In genomic region chr2:115948630-115949426, GRCm38 (mm10) we compare ENCODE assay signal across 16 mouse cellular contexts.
DNase-seq lines count a peak whose midpoint lies in the region; ATAC-seq and TF ChIP-seq lines count a peak whose summit lies in the region.
"Had no signal": no experiment of that assay in that cellular context is flagged by ENCODE, and none has a peak within 500 bp of the region (broad histone marks: within the 10 kb centered on the region; RNA-seq: fewer than 3 reads in every experiment).

No protein-coding gene starts in this region.

- no peak for DNase-seq in heart, postnatal 4 days
- no peak for DNase-seq in midbrain, embryonic 11.5 days (ENCODE audit: low spot score, missing footprints)
- DNase-seq in hindbrain, postnatal 0 days (ENCODE audit: low spot score) = no peak
- no peak for DNase-seq in liver
- DNase-seq: adrenal gland, postnatal 14 days; cerebellum, adult 11-12 months; cerebellum, postnatal 25 days; kidney, adult 2 months; lung, adult 18-20 months; right cerebral cortex, postnatal 25 days; thymus, postnatal 25 days had no signal

- no peak overlapping the region for H3K4me3 ChIP-seq in heart, embryonic 14.5 days (ENCODE audit: control insufficient read depth in 1 of 2, insufficient read depth in 1 of 2, low read depth in 1 of 2, low read length in 2 of 2)
- no peak overlapping the region for H3K4me3 ChIP-seq in midbrain, embryonic 12.5 days
- H3K4me3 ChIP-seq in midbrain, embryonic 11.5 days (ENCODE audit: low read depth, low read length) = no peak overlapping the region
- H3K4me3 ChIP-seq in forebrain, embryonic 16.5 days (replicated peaks; ENCODE audit: low read length) = no peak overlapping the region
- H3K4me3 ChIP-seq in hindbrain, postnatal 0 days (ENCODE audit: low read length) = no peak overlapping the region

- no peaks in the 10 kb centered on the region for H3K27me3 ChIP-seq in heart, embryonic 14.5 days (ENCODE audit: control insufficient read depth, insufficient read depth, low read length)
- no peaks in the 10 kb centered on the region for H3K27me3 ChIP-seq in midbrain, embryonic 12.5 days
- H3K27me3 ChIP-seq in midbrain, embryonic 11.5 days (ENCODE audit: control insufficient read depth, insufficient read depth, low read length) = no peaks in the 10 kb centered on the region
- H3K27me3 ChIP-seq in forebrain, embryonic 16.5 days (replicated peaks; ENCODE audit: control insufficient read depth, insufficient read depth, low read length) = no peaks in the 10 kb centered on the region
- no peaks in the 10 kb centered on the region for H3K27me3 ChIP-seq in hindbrain, postnatal 0 days (ENCODE audit: insufficient read depth, low read length)
- H3K27me3 ChIP-seq: Patski had no signal

- peaks cover 17 to 36% of the 10 kb centered on the region in 2 experiments for H3K4me1 ChIP-seq in heart, embryonic 14.5 days (ENCODE audit: control insufficient read depth in 2 of 2, insufficient read depth in 2 of 2, low read length in 2 of 2)
- H3K4me1 ChIP-seq in midbrain, embryonic 12.5 days = no peaks in the 10 kb centered on the region
- H3K4me1 ChIP-seq in midbrain, embryonic 11.5 days (ENCODE audit: control insufficient read depth, insufficient read depth, low read length) = no peaks in the 10 kb centered on the region
- peaks cover 19% of the 10 kb centered on the region for H3K4me1 ChIP-seq in forebrain, embryonic 16.5 days (replicated peaks; ENCODE audit: control insufficient read depth, insufficient read depth, low read length)
- H3K4me1 ChIP-seq in hindbrain, postnatal 0 days (ENCODE audit: insufficient read depth, low read length) = no peaks in the 10 kb centered on the region

- H3K27ac ChIP-seq in heart, embryonic 14.5 days (replicated peaks in 1 of 2; ENCODE audit: control insufficient read depth in 1 of 2, insufficient read depth in 1 of 2, low read depth in 2 of 2, low read length in 2 of 2) = peak overlapping the region; percentile 31 to 66
- no peak overlapping the region for H3K27ac ChIP-seq in midbrain, embryonic 12.5 days (replicated peaks)
- H3K27ac ChIP-seq in midbrain, embryonic 11.5 days (ENCODE audit: low read depth, low read length) = no peak overlapping the region
- H3K27ac ChIP-seq in forebrain, embryonic 16.5 days (ENCODE audit: low read length) = no peak overlapping the region; the same call in 1 of the 2 replicates
- H3K27ac ChIP-seq in hindbrain, postnatal 0 days = no peak overlapping the region; the same call in 1 of the 2 replicates

- no peaks in the 10 kb centered on the region for H3K9me3 ChIP-seq in heart, embryonic 14.5 days (ENCODE audit: control insufficient read depth, low read length)
- H3K9me3 ChIP-seq in midbrain, embryonic 12.5 days = no peaks in the 10 kb centered on the region
- no peaks in the 10 kb centered on the region for H3K9me3 ChIP-seq in midbrain, embryonic 11.5 days (ENCODE audit: control insufficient read depth, low read length)
- no peaks in the 10 kb centered on the region for H3K9me3 ChIP-seq in forebrain, embryonic 16.5 days (ENCODE audit: control insufficient read depth, low read length)
- H3K9me3 ChIP-seq in hindbrain, postnatal 0 days (ENCODE audit: low read length) = no peaks in the 10 kb centered on the region

- no peak for TF ChIP-seq CTCF in hindbrain, postnatal 0 days (IDR thresholded peaks at IDR 0.05; ENCODE audit: low read depth)

- H3K4me2 ChIP-seq in heart, embryonic 14.5 days (ENCODE audit: low read length) = no peak overlapping the region
- H3K4me2 ChIP-seq in midbrain, embryonic 12.5 days (replicated peaks) = no peak overlapping the region
- no peak overlapping the region for H3K4me2 ChIP-seq in midbrain, embryonic 11.5 days
- no peak overlapping the region for H3K4me2 ChIP-seq in forebrain, embryonic 16.5 days (ENCODE audit: low read length)
- no peak overlapping the region for H3K4me2 ChIP-seq in hindbrain, postnatal 0 days (ENCODE audit: low read depth, low read length)

- peaks cover 9% of the 10 kb centered on the region; the same call in 1 of the 2 replicates for H3K36me3 ChIP-seq in heart, embryonic 14.5 days (ENCODE audit: control insufficient read depth, insufficient read depth, low read length)
- peaks cover 4% of the 10 kb centered on the region; the same call in 1 of the 2 replicates for H3K36me3 ChIP-seq in midbrain, embryonic 12.5 days
- no peaks in the 10 kb centered on the region for H3K36me3 ChIP-seq in midbrain, embryonic 11.5 days (ENCODE audit: control insufficient read depth, insufficient read depth, low read length)
- peaks cover 3% of the 10 kb centered on the region; the same call in 1 of the 2 replicates for H3K36me3 ChIP-seq in forebrain, embryonic 16.5 days (ENCODE audit: control insufficient read depth, insufficient read depth)
- no peaks in the 10 kb centered on the region for H3K36me3 ChIP-seq in hindbrain, postnatal 0 days (ENCODE audit: insufficient read depth, low read length)

- no peak overlapping the region for H3K9ac ChIP-seq in heart, embryonic 14.5 days (ENCODE audit: low read length)
- no peak overlapping the region for H3K9ac ChIP-seq in midbrain, embryonic 12.5 days (replicated peaks)
- no peak overlapping the region for H3K9ac ChIP-seq in midbrain, embryonic 11.5 days (ENCODE audit: low read length)
- H3K9ac ChIP-seq in forebrain, embryonic 16.5 days (replicated peaks; ENCODE audit: low read depth, low read length) = no peak overlapping the region
- no peak overlapping the region for H3K9ac ChIP-seq in hindbrain, postnatal 0 days (replicated peaks; ENCODE audit: low read length)

- 53% methylated on average over 7 of the region's 7 CpGs for WGBS in heart, embryonic 14.5 days
- 91% methylated on average over 7 of the region's 7 CpGs for WGBS in midbrain, embryonic 12.5 days
- 90% methylated on average over 7 of the region's 7 CpGs for WGBS in midbrain, embryonic 11.5 days
- WGBS in forebrain, embryonic 16.5 days = 83% methylated on average over 7 of the region's 7 CpGs
- 88% methylated on average over 7 of the region's 7 CpGs for WGBS in hindbrain, postnatal 0 days

- peak; percentile 61; the same call in 1 of the 2 replicates for ATAC-seq in heart, embryonic 14.5 days (ENCODE audit: insufficient number of reproducible peaks, insufficient read depth, low FRiP score, low read depth)
- peak; percentile 24; the same call in 1 of the 2 replicates for ATAC-seq in midbrain, embryonic 12.5 days (ENCODE audit: low FRiP score, low read depth)
- ATAC-seq in midbrain, embryonic 11.5 days (ENCODE audit: low FRiP score) = no peak
- peak; percentile 21 for ATAC-seq in forebrain, embryonic 16.5 days
- peak; percentile 55; the same call in 1 of the 2 replicates for ATAC-seq in hindbrain, postnatal 0 days
- ATAC-seq: activated CD4-positive, CD25-positive, alpha-beta regulatory T cell, adult 4 months; Patski had no signal

Comparison
In these comparisons a context has a peak if more than half of its experiments do, and no peak if none do; other contexts are left out.
1. H3K27ac ChIP-seq: peak in heart, embryonic 14.5 days (2 of 2); none in midbrain, embryonic 12.5 days (single experiment), midbrain, embryonic 11.5 days (single experiment), forebrain, embryonic 16.5 days (single experiment) and hindbrain, postnatal 0 days (single experiment).